Mouse (Mus musculus) spleen, adult 2 months (tissue): Measurements from ENCODE around the gene 2610001J05Rik. TPM values are rescaled to one million over a fixed set of nuclear protein-coding genes. Genes with fewer than 3 reads are reported as not detected.
A peak's percentile ranks its signal among the peaks of the same experiment; 100 is the strongest.
"Not testable (repeated sequence)": the region's sequence is repeated elsewhere in the genome, so short reads cannot be mapped to it uniquely, and the experiment has no call there.

ENCODE experiments used
- DNase-seq, 2 experiments: peaks; one replicate each; pipeline versions ENCODE4 v3.0.0 to v3.0.0-alpha.2; 2012 to 2021; ENCODE audit warnings: low spot score in 2 of 2, low read depth in 1 of 2
- H3K27ac ChIP-seq: fragments of 200-500 bp; 2 replicates; pipeline ENCODE4 v1.5.1; 2012; ENCODE audit warnings: low read length, inconsistent platforms; ENCODE audit not compliant: insufficient read depth
- H3K27me3 ChIP-seq: fragments of 200-500 bp; 2 replicates; pipeline ENCODE4 v1.6.1; 2012; ENCODE audit warnings: mild to moderate bottlenecking, moderate library complexity, low read length, inconsistent platforms; ENCODE audit not compliant: control insufficient read depth, insufficient read depth
- H3K36me3 ChIP-seq: fragments of 200-500 bp; 2 replicates; pipeline ENCODE4 v1.6.1; 2012; ENCODE audit warnings: mild to moderate bottlenecking, low read length, inconsistent platforms; ENCODE audit not compliant: control insufficient read depth, insufficient read depth
- H3K4me1 ChIP-seq: fragments of 200-500 bp; 2 replicates; pipeline ENCODE4 v1.6.1; 2011; ENCODE audit warnings: inconsistent platforms; ENCODE audit not compliant: control insufficient read depth, insufficient read depth, insufficient read length
- H3K4me3 ChIP-seq: fragments of 200-500 bp; 2 replicates; pipeline ENCODE4 v1.5.1; 2011; ENCODE audit warnings: mild to moderate bottlenecking, inconsistent platforms; ENCODE audit not compliant: insufficient read depth, insufficient read length; ENCODE audit errors: extremely low read depth
- CTCF ChIP-seq: fragments of 200-500 bp; IDR thresholded peaks from 2 replicates; pipeline ENCODE4 v1.5.1; 2011; ENCODE audit warnings: mild to moderate bottlenecking, inconsistent platforms; ENCODE audit not compliant: insufficient read depth, insufficient read length, insufficient replicate concordance; ENCODE audit errors: extremely low read depth
- POLR2A ChIP-seq: fragments of 200-500 bp; IDR thresholded peaks from 2 replicates; pipeline ENCODE4 v1.6.1; 2011; ENCODE audit warnings: low read depth, low read length, inconsistent platforms
- WGBS: fragments of 180-500 bp; shearing (Covaris S2); methylation state at CpG from one replicate; pipeline ENCODE4 v1.1.7; 2018; 5-methylcytosine and 5-hydroxymethylcytosine counted together
- polyA plus RNA-seq: library from polyadenylated mRNA; depleted of rRNA; stranded (reverse); fragments of >200 nt; gene quantifications from 2 replicates; pipeline ENCODE4 v1.2.3, GENCODE M21; 2012

Gene 2610001J05Rik
- polyA plus RNA-seq, 1 experiment, result 14.4 TPM

GRCm38 (mm10) chr6:13872076-13872475 is 758 bp upstream of the 2610001J05Rik start:
- H3K36me3 ChIP-seq, result peaks cover 6% of the 10 kb centered on the region
- WGBS, result 40% methylated on average over 7 of the region's 7 CpGs
- DNase-seq, result no peak
- no peak overlapping the region for H3K27ac ChIP-seq
- no peak overlapping the region for H3K4me3 ChIP-seq
- H3K27me3 ChIP-seq, result no peaks in the 10 kb centered on the region
- peaks cover 5% of the 10 kb centered on the region; the same call in 1 of the 2 replicates for H3K4me1 ChIP-seq
- TF ChIP-seq CTCF (no peak), POLR2A (no peak)

GRCm38 (mm10) chr6:13871625-13871958 is 274 bp upstream of the 2610001J05Rik start:
- Histone ChIP-seq H3K4me1 (peaks cover 5% of the 10 kb centered on the region; the same call in 1 of the 2 replicates), H3K27me3 (no peaks in the 10 kb centered on the region), H3K4me3 (peak overlapping the region; percentile 92), H3K27ac (peak overlapping the region; percentile 0; the same call in 1 of the 2 replicates), H3K36me3 (peaks cover 6% of the 10 kb centered on the region)
- DNase-seq, result no peak
- no peak for TF ChIP-seq CTCF
- no peak for TF ChIP-seq POLR2A
- WGBS, result 2% methylated on average over 7 of the region's 7 CpGs

GRCm38 (mm10) chr6:13870289-13870741 is 1.0 kb downstream of the 2610001J05Rik start:
- H3K4me3 ChIP-seq, result peak overlapping the region; percentile 5; the same call in 1 of the 2 replicates
- TF ChIP-seq CTCF (no peak), POLR2A (no peak)
- peaks cover 6% of the 10 kb centered on the region for H3K36me3 ChIP-seq
- 52% methylated on average over 12 of the region's 12 CpGs for WGBS
- no peak for DNase-seq
- no peak overlapping the region for H3K27ac ChIP-seq
- H3K4me1 ChIP-seq, result peaks cover 5% of the 10 kb centered on the region; the same call in 1 of the 2 replicates
- H3K27me3 ChIP-seq, result no peaks in the 10 kb centered on the region

GRCm38 (mm10) chr6:13860596-13860995 is 10.7 kb downstream of the 2610001J05Rik start:
- TF ChIP-seq POLR2A, result no peak
- TF ChIP-seq CTCF, result no peak
- no peak for DNase-seq

GRCm38 (mm10) chr6:13859877-13860585 is 11.3 kb downstream of the 2610001J05Rik start:
- no peaks in the 10 kb centered on the region for H3K27me3 ChIP-seq
- DNase-seq, result no peak
- H3K27ac ChIP-seq, result no peak overlapping the region
- no peaks in the 10 kb centered on the region for H3K4me1 ChIP-seq
- H3K4me3 ChIP-seq, result no peak overlapping the region
- WGBS, result 66% methylated on average over 6 of the region's 6 CpGs
- no peak for TF ChIP-seq CTCF
- no peak for TF ChIP-seq POLR2A
- H3K36me3 ChIP-seq, result no peaks in the 10 kb centered on the region

More at GRCm38 (mm10) chr6:13860596-13860995, 10.7 kb downstream of the 2610001J05Rik start:
- Histone ChIP-seq H3K27me3 (no peaks in the 10 kb centered on the region), H3K4me1 (no peaks in the 10 kb centered on the region), H3K4me3 (no peak overlapping the region), H3K27ac (no peak overlapping the region), H3K36me3 (no peaks in the 10 kb centered on the region)
- 90% methylated on average over 1 of the region's 1 CpGs for WGBS

GRCm38 (mm10) chr6:13854230-13854629 is 17.1 kb downstream of the 2610001J05Rik start:
- no peak for TF ChIP-seq POLR2A
- no peak for TF ChIP-seq CTCF
- H3K36me3 ChIP-seq, result no peaks in the 10 kb centered on the region
- no peak overlapping the region for H3K4me3 ChIP-seq
- H3K27ac ChIP-seq, result no peak overlapping the region
- H3K27me3 ChIP-seq, result no peaks in the 10 kb centered on the region
- H3K4me1 ChIP-seq, result no peaks in the 10 kb centered on the region
- WGBS, result 66% methylated on average over 11 of the region's 11 CpGs
- no peak for DNase-seq

GRCm38 (mm10) chr6:13853244-13853643 is 18.1 kb downstream of the 2610001J05Rik start:
- WGBS, result 83% methylated on average over 4 of the region's 4 CpGs
- Histone ChIP-seq H3K36me3 (no peaks in the 10 kb centered on the region), H3K27ac (no peak overlapping the region), H3K27me3 (no peaks in the 10 kb centered on the region), H3K4me3 (no peak overlapping the region), H3K4me1 (no peaks in the 10 kb centered on the region)
- TF ChIP-seq CTCF (no peak), POLR2A (no peak)
- DNase-seq, result no peak

- H3K36me3 ChIP-seq, H3K4me1 ChIP-seq, H3K27ac ChIP-seq, H3K4me3 ChIP-seq, DNase-seq, H3K27me3 ChIP-seq: not testable (repeated sequence)
- 77% methylated on average over 1 of the region's 1 CpGs for WGBS
Observed at GRCm38 (mm10) chr6:13846031-13846430, 25.3 kb downstream of the 2610001J05Rik start.
